Mouse (Mus musculus) embryonic facial prominence, embryonic 12.5 days (tissue): ENCODE measurements around the gene Mtln. TPM values are rescaled to one million over a fixed set of nuclear protein-coding genes. Genes with fewer than 3 reads are reported as not detected.

Experiments
- ATAC-seq: fragments of 200-750 bp; cut with Nextera tagmentation; 2 replicates; pipeline ENCODE4 v1.8.0; 2017; ENCODE audit not compliant: insufficient number of reproducible peaks, insufficient read depth, low FRiP score, low TSS enrichment
- H3K27ac ChIP-seq: fragments of 300-500 bp; sonication (generic); 2 replicates; pipeline ENCODE4 v1.5.1; 2016; ENCODE audit warnings: mild to moderate bottlenecking
- H3K27me3 ChIP-seq: fragments of 300-500 bp; sonication (generic); 2 replicates; pipeline ENCODE4 v1.6.1; 2016; ENCODE audit warnings: mild to moderate bottlenecking, moderate library complexity
- H3K36me3 ChIP-seq: fragments of 300-500 bp; sonication (generic); 2 replicates; pipeline ENCODE4 v1.6.1; 2016; ENCODE audit warnings: mild to moderate bottlenecking
- H3K4me1 ChIP-seq: fragments of 300-500 bp; sonication (generic); 2 replicates; pipeline ENCODE4 v1.6.1; 2016
- H3K4me2 ChIP-seq: fragments of 300-500 bp; sonication (generic); replicated peaks from 2 replicates; pipeline ENCODE4 v1.6.1; 2016; ENCODE audit warnings: mild to moderate bottlenecking, moderate library complexity
- H3K4me3 ChIP-seq: fragments of 300-500 bp; sonication (generic); 2 replicates; pipeline ENCODE4 v1.5.1; 2016; ENCODE audit warnings: mild to moderate bottlenecking
- H3K9ac ChIP-seq: fragments of 300-500 bp; sonication (generic); 2 replicates; pipeline ENCODE4 v1.6.1; 2016; ENCODE audit warnings: mild to moderate bottlenecking, moderate library complexity
- H3K9me3 ChIP-seq: fragments of 300-500 bp; sonication (generic); 2 replicates; pipeline ENCODE4 v1.6.1; 2016; ENCODE audit warnings: mild to moderate bottlenecking, moderate library complexity
- WGBS: fragments of 180-500 bp; shearing (Covaris S2); methylation state at CpG from one replicate; pipeline ENCODE4 v1.1.7; 2016; 5-methylcytosine and 5-hydroxymethylcytosine counted together
- polyA plus RNA-seq: library from polyadenylated mRNA; unstranded; fragments of >200 nt; fragmentation: Nextera tagmentation; extraction: Ambion mirVana; gene quantifications from 2 replicates; pipeline ENCODE4 v1.2.1, GENCODE M21; 2016

Mtln gene
- polyA plus RNA-seq, 1 experiment from 2014 or later: 25.5 TPM

GRCm38 (mm10) chr2:127787226-127787625 is 5.1 kb downstream of the Mtln start:
- H3K4me1 ChIP-seq: peaks cover 16% of the 10 kb centered on the region
- H3K36me3 ChIP-seq: no peaks in the 10 kb centered on the region
- no peak overlapping the region for H3K4me3 ChIP-seq
- no peak overlapping the region for H3K27ac ChIP-seq
- no peaks in the 10 kb centered on the region for H3K27me3 ChIP-seq
- no peak overlapping the region for H3K4me2 ChIP-seq
- no peaks in the 10 kb centered on the region for H3K9me3 ChIP-seq
- ATAC-seq: no peak
- no peak overlapping the region for H3K9ac ChIP-seq
- 90% methylated on average over 5 of the region's 5 CpGs for WGBS

DNA sequence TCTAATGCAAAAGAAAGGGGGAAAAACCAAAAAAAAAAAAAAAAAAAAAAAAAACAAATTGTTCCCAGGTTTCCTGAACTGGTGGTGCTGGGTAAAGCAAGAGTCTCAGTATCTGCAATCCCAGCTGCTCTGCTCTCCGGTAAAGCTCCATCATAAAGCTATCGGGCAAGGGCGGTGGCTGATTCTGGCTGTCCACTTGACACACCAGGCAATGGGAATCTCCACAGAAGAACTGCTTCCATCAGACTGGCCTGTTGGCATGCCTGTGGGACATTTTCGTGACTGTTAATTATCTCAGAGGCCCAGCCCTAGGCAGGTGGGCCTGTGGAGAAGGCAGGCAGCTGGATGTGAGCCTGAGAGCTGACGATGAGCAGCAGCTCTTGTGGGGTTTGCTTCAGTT is 13.8 kb downstream of the Mtln start:
- peaks cover 14% of the 10 kb centered on the region; the same call in 1 of the 2 replicates for H3K36me3 ChIP-seq
- WGBS: 78% methylated on average over 5 of the region's 5 CpGs
- no peaks in the 10 kb centered on the region for H3K4me1 ChIP-seq

GRCm38 (mm10) chr2:127775013-127775412 is 17.3 kb downstream of the Mtln start:
- WGBS: 83% methylated on average over 3 of the region's 3 CpGs
- H3K9me3 ChIP-seq: no peaks in the 10 kb centered on the region
- no peak overlapping the region for H3K4me2 ChIP-seq
- H3K9ac ChIP-seq: no peak overlapping the region
- no peak overlapping the region for H3K27ac ChIP-seq
- H3K4me3 ChIP-seq: no peak overlapping the region
- no peaks in the 10 kb centered on the region for H3K27me3 ChIP-seq
- H3K4me1 ChIP-seq: no peaks in the 10 kb centered on the region
- ATAC-seq: no peak
- H3K36me3 ChIP-seq: peaks cover 24% of the 10 kb centered on the region

More for the DNA sequence above, 13.8 kb downstream of the Mtln start:
- no peak overlapping the region for H3K9ac ChIP-seq
- no peaks in the 10 kb centered on the region for H3K9me3 ChIP-seq
- H3K4me2 ChIP-seq: no peak overlapping the region
- no peaks in the 10 kb centered on the region for H3K27me3 ChIP-seq
- H3K4me3 ChIP-seq: no peak overlapping the region
- no peak overlapping the region for H3K27ac ChIP-seq
- ATAC-seq: no peak

DNA sequence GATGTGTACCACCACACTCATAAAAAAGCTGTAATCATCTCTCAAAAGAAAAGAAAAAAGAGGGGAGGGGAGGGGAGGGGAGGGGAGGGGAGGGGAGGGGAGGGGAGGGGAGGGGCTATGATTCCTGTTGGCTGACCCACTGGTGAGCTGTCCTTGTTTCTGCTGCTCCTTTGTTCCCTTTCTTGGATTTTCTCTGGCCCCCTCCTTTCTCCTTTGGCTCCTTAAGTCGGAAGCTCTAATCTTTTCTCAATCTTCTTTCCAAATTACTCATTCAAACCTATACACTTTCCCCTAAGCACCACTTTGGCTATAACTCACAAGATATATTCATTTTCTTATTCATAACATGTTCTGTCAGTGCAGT is 17.7 kb downstream of the Mtln start:
- H3K9ac ChIP-seq: no peak overlapping the region
- WGBS: 14% methylated on average over 1 of the region's 1 CpGs
- H3K4me2 ChIP-seq: no peak overlapping the region
- no peaks in the 10 kb centered on the region for H3K9me3 ChIP-seq
- H3K36me3 ChIP-seq: peaks cover 25% of the 10 kb centered on the region
- no peaks in the 10 kb centered on the region for H3K27me3 ChIP-seq
- ATAC-seq: no peak
- no peaks in the 10 kb centered on the region for H3K4me1 ChIP-seq
- H3K4me3 ChIP-seq: no peak overlapping the region
- H3K27ac ChIP-seq: no peak overlapping the region

- Histone ChIP-seq H3K27ac (no peak overlapping the region), H3K9ac (no peak overlapping the region), H3K27me3 (no peaks in the 10 kb centered on the region), H3K36me3 (peaks cover 29% of the 10 kb centered on the region), H3K4me1 (no peaks in the 10 kb centered on the region), H3K4me2 (no peak overlapping the region), H3K9me3 (no peaks in the 10 kb centered on the region), H3K4me3 (no peak overlapping the region)
- ATAC-seq: no peak
- 43% methylated on average over 15 of the region's 15 CpGs for WGBS
Observed at GRCm38 (mm10) chr2:127773938-127774577, 18.2 kb downstream of the Mtln start.

DNA sequence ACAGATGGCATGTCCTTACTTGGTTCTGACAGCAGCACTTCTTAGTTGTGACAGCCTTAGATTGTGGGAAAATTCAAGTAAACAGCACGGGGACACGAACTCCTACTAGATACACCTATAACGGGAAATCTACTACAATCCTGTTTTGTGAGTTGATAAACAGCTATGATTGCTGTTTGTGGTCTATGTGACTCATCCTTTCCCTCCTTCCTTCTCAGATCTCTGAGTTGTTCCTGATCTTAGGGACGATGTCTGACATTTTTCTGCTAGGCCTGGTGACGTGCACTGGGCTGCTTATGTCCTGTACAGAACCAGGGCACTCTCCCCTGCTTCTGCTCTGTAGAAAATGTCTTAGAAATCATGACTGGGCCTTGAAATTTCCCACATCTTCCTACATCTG is 30.7 kb downstream of the Mtln start:
- Histone ChIP-seq H3K9me3 (no peaks in the 10 kb centered on the region), H3K27ac (no peak overlapping the region), H3K4me3 (no peak overlapping the region), H3K36me3 (peaks cover 29% of the 10 kb centered on the region), H3K9ac (no peak overlapping the region), H3K4me1 (no peaks in the 10 kb centered on the region), H3K4me2 (no peak overlapping the region), H3K27me3 (no peaks in the 10 kb centered on the region)
- WGBS: 91% methylated on average over 5 of the region's 5 CpGs
- no peak for ATAC-seq

GRCm38 (mm10) chr2:127760429-127761000 is 31.8 kb downstream of the Mtln start:
- Histone ChIP-seq H3K36me3 (peaks cover 34% of the 10 kb centered on the region), H3K4me2 (no peak overlapping the region), H3K27ac (no peak overlapping the region), H3K27me3 (no peaks in the 10 kb centered on the region), H3K4me1 (no peaks in the 10 kb centered on the region), H3K4me3 (no peak overlapping the region), H3K9ac (no peak overlapping the region), H3K9me3 (no peaks in the 10 kb centered on the region)
- no peak for ATAC-seq
- WGBS: 64% methylated on average over 10 of the region's 10 CpGs

DNA sequence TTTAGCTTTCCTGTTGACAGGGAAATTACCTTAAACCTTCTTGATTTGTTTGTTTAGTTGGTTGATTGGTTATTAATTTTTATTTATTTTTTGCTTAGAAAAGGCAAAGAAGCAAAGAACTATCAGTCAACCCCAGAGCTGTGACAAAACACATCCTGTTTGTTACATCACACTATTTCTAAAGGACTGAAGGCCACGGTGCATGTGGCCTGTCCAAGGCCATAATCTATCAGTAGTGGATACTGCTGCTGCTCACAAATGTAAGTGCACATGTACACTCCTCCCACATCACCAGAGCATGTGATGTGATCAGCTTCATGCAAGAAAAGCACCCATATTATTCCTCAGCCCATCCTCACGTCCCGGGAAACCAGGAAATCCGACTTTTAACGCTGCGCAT is 32.3 kb downstream of the Mtln start:
- Histone ChIP-seq H3K27ac (no peak overlapping the region), H3K4me2 (no peak overlapping the region), H3K9me3 (no peaks in the 10 kb centered on the region), H3K4me1 (no peaks in the 10 kb centered on the region), H3K27me3 (no peaks in the 10 kb centered on the region), H3K9ac (no peak overlapping the region), H3K4me3 (no peak overlapping the region), H3K36me3 (peaks cover 34% of the 10 kb centered on the region)
- 91% methylated on average over 6 of the region's 6 CpGs for WGBS
- ATAC-seq: no peak

DNA sequence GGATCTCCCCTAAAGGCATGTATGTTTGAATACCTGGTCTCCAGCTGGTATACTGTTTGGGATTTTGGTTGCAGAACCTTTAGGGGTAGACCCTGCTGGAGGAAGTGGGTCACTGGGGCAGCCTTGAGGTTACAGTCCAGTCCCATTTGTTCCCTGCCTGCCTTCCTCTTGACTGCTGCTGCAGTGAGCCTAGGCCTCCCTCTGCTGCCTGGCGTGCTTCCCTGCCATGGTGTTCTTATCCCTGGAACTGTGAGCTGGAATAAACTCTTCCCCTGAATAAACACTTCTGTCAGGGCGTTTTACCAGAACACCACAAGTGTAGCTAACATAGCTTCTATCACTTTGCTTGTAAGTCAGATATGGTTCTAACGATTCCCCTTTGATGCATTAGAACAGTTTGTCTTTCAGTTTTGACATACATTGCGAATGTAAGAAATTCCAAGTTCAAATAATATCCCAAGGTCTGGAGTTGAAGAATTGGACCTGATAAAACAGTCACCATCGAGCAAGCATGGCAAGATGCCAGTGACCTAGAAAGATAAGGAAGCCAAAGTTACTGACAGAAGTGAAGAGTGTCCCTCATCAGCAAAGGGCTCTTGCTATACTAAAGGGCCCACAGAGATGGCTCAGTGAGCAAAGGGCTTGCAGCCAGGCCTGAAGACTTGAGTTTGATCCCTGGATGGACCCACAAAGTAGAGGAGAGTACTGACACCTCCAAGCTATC is 33.0 kb downstream of the Mtln start:
- no peak for ATAC-seq
- Histone ChIP-seq H3K9me3 (no peaks in the 10 kb centered on the region), H3K9ac (no peak overlapping the region), H3K4me1 (no peaks in the 10 kb centered on the region), H3K27ac (no peak overlapping the region), H3K4me3 (no peak overlapping the region), H3K27me3 (no peaks in the 10 kb centered on the region), H3K36me3 (peaks cover 31% of the 10 kb centered on the region), H3K4me2 (no peak overlapping the region)
- WGBS: 87% methylated on average over 5 of the region's 5 CpGs

- Histone ChIP-seq H3K4me3 (no peak overlapping the region), H3K27me3 (no peaks in the 10 kb centered on the region), H3K36me3 (peaks cover 23% of the 10 kb centered on the region; the same call in 1 of the 2 replicates), H3K4me2 (no peak overlapping the region), H3K9me3 (no peaks in the 10 kb centered on the region), H3K27ac (no peak overlapping the region), H3K9ac (no peak overlapping the region), H3K4me1 (no peaks in the 10 kb centered on the region)
- WGBS: 48% methylated on average over 8 of the region's 8 CpGs
- ATAC-seq: no peak
Observed at GRCm38 (mm10) chr2:127757171-127757570, 35.1 kb downstream of the Mtln start.

DNA sequence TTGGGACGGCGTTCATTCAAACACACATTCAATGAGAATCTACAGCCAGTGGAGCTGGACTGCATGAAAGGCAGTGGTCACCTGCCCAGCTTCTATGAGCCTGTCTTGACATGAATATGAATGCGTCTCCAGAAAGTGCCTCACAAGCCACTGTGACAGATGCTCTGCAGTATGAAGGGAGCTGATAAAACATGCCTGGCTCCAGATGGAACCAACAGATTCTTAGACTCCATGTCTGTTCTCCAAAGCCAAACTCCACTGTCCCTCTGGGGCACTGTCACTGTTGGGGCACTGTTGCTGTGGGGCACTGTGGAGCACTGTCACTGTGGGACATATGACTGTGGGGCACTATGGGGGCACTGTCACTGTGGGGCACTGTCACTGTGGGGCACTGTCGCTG is 38.2 kb downstream of the Mtln start:
- ATAC-seq: no peak
- Histone ChIP-seq H3K36me3 (0 out of 2 replicates have a peak, but pooled peaks cover 7% of the 10 kb centered on the region), H3K4me1 (no peaks in the 10 kb centered on the region), H3K4me2 (no peak overlapping the region), H3K27me3 (no peaks in the 10 kb centered on the region), H3K4me3 (no peak overlapping the region), H3K9me3 (no peaks in the 10 kb centered on the region), H3K9ac (no peak overlapping the region), H3K27ac (no peak overlapping the region)
- 93% methylated on average over 4 of the region's 4 CpGs for WGBS
